Mouse (Mus musculus): ENCODE results near the gene Vmn1r1.

The Vmn1r1 gene

GRCm38 (mm10) chr1:182164386-182164785 lies at the start of gene Vmn1r1:
Vmn1r1 (minus strand) TSS chr1:182164486.
- no peak for DNase-seq (ENCODE audit: low read depth, low spot score)

DNA sequence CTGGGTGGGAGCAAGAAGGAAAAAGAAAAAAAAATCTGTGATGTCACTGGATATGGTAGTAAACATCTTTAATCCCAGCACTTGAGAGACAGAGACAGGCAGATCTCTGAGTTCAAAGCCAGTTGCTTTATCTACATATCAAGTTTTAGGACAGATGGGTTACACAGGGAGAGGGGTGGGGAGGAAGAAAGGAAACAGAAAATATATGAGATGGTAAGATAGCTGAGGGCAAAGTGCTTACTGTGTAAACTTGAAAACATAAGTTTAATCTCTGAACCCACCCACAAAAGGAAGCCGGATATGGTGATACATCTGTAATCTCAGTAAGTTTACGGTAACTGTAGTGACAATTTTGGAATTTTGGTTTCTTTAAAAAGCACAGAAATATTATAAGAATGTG lies 46.0 kb upstream of the Vmn1r1 start:
- no peak for DNase-seq (ENCODE audit: low read depth, low spot score)

GRCm38 (mm10) chr1:182192581-182192980 lies 28.3 kb upstream of the Vmn1r1 start:
- DNase-seq (ENCODE audit: low read depth, low spot score), result no peak

DNA sequence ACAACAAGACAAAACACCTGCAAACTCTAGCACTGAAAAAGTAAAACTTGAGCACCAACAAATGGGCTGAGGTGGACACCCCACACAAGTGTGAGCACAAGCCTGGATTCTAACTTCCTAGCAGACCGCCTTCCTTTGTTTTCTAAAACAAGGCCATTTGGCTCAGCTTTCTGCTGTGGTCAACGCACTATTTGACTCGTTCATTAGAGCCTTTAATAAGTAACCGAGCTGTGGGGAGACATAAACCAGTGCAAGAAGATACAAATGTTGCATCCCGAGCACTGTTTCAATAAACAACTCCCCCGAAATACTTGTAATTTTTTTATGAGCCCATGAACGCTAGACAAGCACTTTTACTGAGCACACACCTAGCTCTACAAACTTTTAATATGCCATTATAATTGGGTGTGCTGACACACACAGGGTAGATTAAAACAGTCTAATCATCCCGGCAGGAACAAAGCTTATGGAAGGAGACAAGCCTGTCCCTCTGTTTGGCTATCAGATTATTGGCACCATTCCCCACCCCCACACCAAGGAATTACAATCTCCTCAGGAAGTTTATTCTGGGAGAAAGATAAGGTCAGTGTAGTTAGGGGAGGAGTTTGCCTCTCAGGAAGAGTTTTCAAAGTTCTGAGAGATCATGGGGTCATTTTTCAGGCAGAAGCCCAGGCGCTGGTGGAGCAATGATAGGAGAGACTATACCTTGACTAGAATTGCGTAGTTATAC lies 27.7 kb upstream of the Vmn1r1 start:
- DNase-seq (ENCODE audit: low read depth, low spot score), result peak; percentile 66

- DNase-seq (ENCODE audit: low read depth, low spot score), result peak; percentile 97
Measured at GRCm38 (mm10) chr1:182191181-182191580, 26.9 kb upstream of the Vmn1r1 start.

GRCm38 (mm10) chr1:182189669-182190440 lies 25.6 kb upstream of the Vmn1r1 start:
- no peak for DNase-seq (ENCODE audit: low read depth, low spot score)

DNA sequence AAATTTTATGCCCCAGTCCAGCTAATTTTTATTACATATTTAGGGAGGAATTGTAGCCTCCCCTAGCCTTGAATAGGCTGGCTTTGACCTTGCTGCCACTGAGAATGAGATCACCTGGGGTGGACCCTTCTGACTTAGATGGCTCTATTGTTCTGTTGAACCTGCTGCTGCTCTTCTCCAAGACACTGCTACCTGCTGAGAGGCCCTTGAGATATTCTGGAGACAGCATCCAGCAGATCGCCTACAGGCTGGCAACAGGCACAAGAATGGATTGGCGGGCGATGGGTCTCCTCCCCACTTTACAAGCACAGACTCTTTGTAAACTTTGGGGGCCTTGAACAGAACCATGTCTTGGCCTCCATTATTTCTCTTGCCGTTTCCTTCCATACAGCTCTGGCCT lies 18.2 kb upstream of the Vmn1r1 start:
- peak; percentile 94 for DNase-seq (ENCODE audit: low read depth, low spot score)

- DNase-seq (ENCODE audit: low read depth, low spot score), result peak; percentile 97
Measured at GRCm38 (mm10) chr1:182181456-182182305, 17.4 kb upstream of the Vmn1r1 start.

GRCm38 (mm10) chr1:182176985-182177384 lies 12.7 kb upstream of the Vmn1r1 start:
- DNase-seq (ENCODE audit: low read depth, low spot score), result peak; percentile 52

DNA sequence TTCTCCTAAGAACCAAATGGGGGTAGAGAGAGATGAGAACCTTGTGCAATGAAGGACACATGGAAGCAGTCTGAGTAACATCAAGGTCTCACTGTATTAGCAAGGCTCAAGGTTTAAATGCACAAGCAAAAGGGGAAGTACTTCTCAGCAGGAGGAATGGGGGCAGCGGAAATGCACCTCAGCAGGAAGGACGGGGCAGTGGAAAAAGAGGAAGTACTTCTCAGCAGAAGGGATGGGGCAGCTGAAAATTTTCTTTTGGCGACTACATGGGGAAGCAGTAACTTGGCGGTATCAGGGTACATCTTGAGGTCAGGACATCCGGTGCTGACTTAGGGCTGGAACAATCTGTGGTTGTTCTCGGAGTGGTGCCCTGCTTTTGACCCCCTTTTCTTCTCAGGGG lies 5.9 kb upstream of the Vmn1r1 start:
- peak; percentile 61 for DNase-seq (ENCODE audit: low read depth, low spot score)

- peak; percentile 96 for DNase-seq (ENCODE audit: low read depth, low spot score)
Measured at GRCm38 (mm10) chr1:182162951-182163350, 1.3 kb downstream of the Vmn1r1 start.

GRCm38 (mm10) chr1:182159575-182159974 lies 4.7 kb downstream of the Vmn1r1 start:
- DNase-seq (ENCODE audit: low read depth, low spot score), result peak; percentile 70

DNA sequence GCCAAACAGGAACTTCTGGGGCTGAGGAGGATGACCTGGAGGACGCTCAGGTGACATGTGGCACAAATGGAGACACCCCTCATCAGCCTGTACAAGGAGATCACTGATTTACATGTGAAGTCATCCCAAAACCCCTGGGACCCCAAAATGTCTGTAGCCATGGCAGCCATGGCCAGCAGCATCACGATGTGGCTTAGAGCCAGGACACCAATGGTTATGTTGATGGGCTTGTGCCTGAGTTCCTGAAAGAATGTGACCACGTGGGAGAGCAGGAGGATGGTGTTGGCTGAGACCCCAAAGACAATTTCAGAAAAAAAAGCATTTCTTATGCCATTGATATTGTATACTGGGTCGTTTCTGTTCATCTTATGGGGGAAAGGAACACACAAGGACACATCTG lies 6.6 kb downstream of the Vmn1r1 start:
- DNase-seq (ENCODE audit: low read depth, low spot score), result no peak

- DNase-seq (ENCODE audit: low read depth, low spot score), result peak; percentile 86
Measured at GRCm38 (mm10) chr1:182149966-182150365, 14.3 kb downstream of the Vmn1r1 start.

GRCm38 (mm10) chr1:182148864-182149514 lies 15.3 kb downstream of the Vmn1r1 start:
- DNase-seq (ENCODE audit: low read depth, low spot score), result no peak

- no peak for DNase-seq (ENCODE audit: low read depth, low spot score)
Measured at GRCm38 (mm10) chr1:182145546-182145945, 18.7 kb downstream of the Vmn1r1 start.

DNA sequence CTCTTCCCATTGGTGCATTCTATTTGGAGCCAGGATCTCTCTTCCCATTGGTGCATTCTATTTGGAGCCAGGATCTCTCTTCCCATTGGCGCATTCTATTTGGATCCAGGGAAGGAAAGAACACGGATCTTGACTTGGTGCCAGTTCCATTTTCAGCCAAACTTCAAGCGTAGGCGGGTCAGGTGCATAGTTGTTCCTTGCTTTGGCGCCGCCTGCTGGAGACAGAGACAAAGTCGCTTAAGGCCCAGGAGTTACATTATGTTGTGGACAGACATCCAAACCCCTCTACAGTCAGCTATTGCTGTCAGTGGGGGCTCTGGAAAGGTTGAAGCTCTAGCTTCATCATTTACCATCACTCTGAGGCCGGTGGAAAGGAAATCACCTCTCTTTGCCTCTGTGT lies 21.0 kb downstream of the Vmn1r1 start:
- peak; percentile 89 for DNase-seq (ENCODE audit: low read depth, low spot score)

GRCm38 (mm10) chr1:182142725-182143124 lies 21.6 kb downstream of the Vmn1r1 start:
- DNase-seq (ENCODE audit: low read depth, low spot score), result no peak

DNA sequence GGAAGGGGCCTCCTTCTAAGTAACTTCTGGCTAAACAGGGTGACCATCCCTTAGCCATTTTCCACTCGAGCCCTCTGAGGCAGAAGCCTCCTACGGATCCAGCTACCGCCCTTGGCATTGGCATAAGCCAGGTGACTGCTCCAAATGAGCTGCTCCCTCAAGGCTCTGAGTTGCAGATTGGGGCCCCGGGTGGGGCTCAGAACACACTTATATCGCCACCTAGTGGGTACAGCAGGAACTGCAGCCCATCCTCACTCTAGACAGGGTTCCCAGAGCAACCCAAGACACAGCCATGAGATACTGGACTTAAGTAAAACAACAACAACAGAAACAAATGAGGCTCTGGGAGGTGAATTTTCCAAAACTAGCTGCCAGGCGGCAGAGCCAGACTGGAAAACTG lies 23.9 kb downstream of the Vmn1r1 start:
- DNase-seq (ENCODE audit: low read depth, low spot score), result peak; percentile 84

DNA sequence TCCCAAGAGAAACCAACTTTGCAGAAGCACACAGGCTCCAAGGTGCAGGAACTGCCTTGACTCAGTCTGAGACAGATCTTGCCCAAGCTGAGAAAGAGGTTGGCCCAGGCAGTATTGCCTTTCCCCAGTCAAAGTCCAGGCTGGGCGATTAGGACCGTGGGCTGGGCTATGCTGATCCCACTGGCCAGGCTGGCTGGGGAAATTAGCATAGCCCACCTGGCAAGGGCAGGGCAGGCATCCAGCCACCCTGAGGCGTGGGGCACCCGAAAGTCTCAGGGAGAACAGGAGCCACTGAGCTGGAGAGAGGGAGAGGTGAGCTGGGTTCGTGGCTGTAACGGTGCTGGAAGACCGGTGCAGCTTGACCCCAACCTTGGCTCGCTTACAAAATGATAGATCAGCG lies 24.3 kb downstream of the Vmn1r1 start:
- no peak for DNase-seq (ENCODE audit: low read depth, low spot score)

DNA sequence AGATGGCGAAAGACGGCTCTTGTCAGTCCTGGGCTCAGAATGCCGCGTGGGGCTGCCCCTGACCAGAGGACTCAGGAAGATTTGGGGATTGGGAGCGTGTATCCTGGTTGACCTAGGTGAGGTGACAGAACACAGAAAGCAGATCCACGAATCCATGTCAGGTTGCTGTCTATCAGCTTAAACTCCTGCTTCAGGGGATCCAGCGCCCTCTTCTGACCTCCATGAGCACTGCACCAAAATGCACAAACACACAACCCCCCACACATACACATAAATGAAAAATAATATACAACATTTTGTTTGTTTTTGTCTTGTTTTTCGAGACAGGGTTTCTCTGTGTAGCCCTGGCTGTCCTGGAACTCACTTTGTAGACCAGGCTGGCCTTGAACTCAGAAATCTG lies 26.1 kb downstream of the Vmn1r1 start:
- peak; percentile 76 for DNase-seq (ENCODE audit: low read depth, low spot score)
